Mouse (Mus musculus): ENCODE results near the gene Frmd3.

- no peak for TF ChIP-seq POLR2A (IDR thresholded peaks at IDR 0.05; ENCODE audit: borderline replicate concordance, low read depth, low read length)
- TF ChIP-seq CTCF (IDR thresholded peaks at IDR 0.05; ENCODE audit: low read depth, low read length): no peak
Measured at GRCm38 (mm10) chr4:74233534-74233933, 220.3 kb downstream of the Frmd3 start.

Measured in bone marrow macrophage, adult 2 months (primary cell).